Mouse (Mus musculus) liver, embryonic 11.5 days (tissue): ENCODE results near the gene Gm49673. TPM values are rescaled to one million over a fixed set of nuclear protein-coding genes. Genes with fewer than 3 reads are reported as not detected.
"Not testable (repeated sequence)": the region's sequence is repeated elsewhere in the genome, so short reads cannot be mapped to it uniquely, and the experiment has no call there.

Experiments
- ATAC-seq: fragments of 200-750 bp; cut with Nextera tagmentation; replicated peaks from 2 replicates; pipeline ENCODE4 v1.8.0; 2017; ENCODE audit warnings: moderate number of reproducible peaks, mild to moderate bottlenecking, moderate TSS enrichment, moderate library complexity; ENCODE audit not compliant: low FRiP score
- DNase-seq: peaks from one replicate; pipeline ENCODE4 v3.0.0-alpha.2; 2017; ENCODE audit warnings: low spot score
- H3K27ac ChIP-seq: fragments of 300-500 bp; sonication (generic); 2 replicates; pipeline ENCODE4 v1.5.1; 2014; ENCODE audit warnings: mild to moderate bottlenecking, low read depth, low read length, control low read depth
- H3K27me3 ChIP-seq: fragments of 300-500 bp; sonication (generic); replicated peaks from 2 replicates; pipeline ENCODE4 v1.6.1; 2014; ENCODE audit warnings: low read length, mixed read lengths; ENCODE audit not compliant: control insufficient read depth, insufficient read depth
- H3K36me3 ChIP-seq: fragments of 300-500 bp; sonication (generic); 2 replicates; pipeline ENCODE4 v1.6.1; 2014; ENCODE audit warnings: mild to moderate bottlenecking, low read length, moderate library complexity, mixed read lengths; ENCODE audit not compliant: control insufficient read depth, insufficient read depth
- H3K4me1 ChIP-seq: fragments of 300-500 bp; sonication (generic); replicated peaks from 2 replicates; pipeline ENCODE4 v1.6.1; 2014; ENCODE audit warnings: low read length, mixed read lengths; ENCODE audit not compliant: control insufficient read depth, insufficient read depth
- H3K4me2 ChIP-seq: fragments of 300-500 bp; sonication (generic); 2 replicates; pipeline ENCODE4 v1.6.1; 2014; ENCODE audit warnings: mild to moderate bottlenecking, control low read depth, moderate library complexity
- H3K4me3 ChIP-seq: fragments of 300-500 bp; sonication (generic); 2 replicates; pipeline ENCODE4 v1.5.1; 2014; ENCODE audit warnings: low read depth, low read length, control low read depth
- H3K9ac ChIP-seq: fragments of 300-500 bp; sonication (generic); 2 replicates; pipeline ENCODE4 v1.6.1; 2014; ENCODE audit warnings: low read depth, low read length, control low read depth
- H3K9me3 ChIP-seq: fragments of 300-500 bp; sonication (generic); 2 replicates; pipeline ENCODE4 v1.6.1; 2016; ENCODE audit warnings: low read length, inconsistent platforms, mixed read lengths; ENCODE audit not compliant: control insufficient read depth
- WGBS: fragments of 180-500 bp; shearing (Covaris S2); extraction: QIAGEN DNeasy Blood & Tissue Kit; methylation state at CpG from one replicate; pipeline ENCODE4 v1.1.7; 2014; 5-methylcytosine and 5-hydroxymethylcytosine counted together
- polyA plus RNA-seq: library from polyadenylated mRNA; unstranded; fragments of >200 nt; fragmentation: Nextera tagmentation; extraction: Ambion mirVana; gene quantifications from 2 replicates; pipeline ENCODE4 v1.2.1, GENCODE M21; 2014

Gene Gm49673
- polyA plus RNA-seq, 1 experiment from 2014 or later: 0.11 TPM

GRCm38 (mm10) chr17:8167436-8167835 lies 19.8 kb upstream of the Gm49673 start:
- H3K4me2 ChIP-seq, H3K4me3 ChIP-seq, H3K9me3 ChIP-seq, H3K27me3 ChIP-seq, H3K4me1 ChIP-seq, ATAC-seq, H3K9ac ChIP-seq, DNase-seq, H3K27ac ChIP-seq: not testable (repeated sequence)
- WGBS: 92% methylated on average over 6 of the region's 8 CpGs
- peaks cover 13% of the 10 kb centered on the region for H3K36me3 ChIP-seq

GRCm38 (mm10) chr17:8166454-8166853 lies 18.9 kb upstream of the Gm49673 start:
- 65% methylated on average over 2 of the region's 3 CpGs for WGBS
- Histone ChIP-seq H3K4me2 (peak overlapping the region; percentile 51), H3K4me3 (peak overlapping the region; percentile 57)
- H3K27ac ChIP-seq, ATAC-seq, H3K27me3 ChIP-seq, H3K4me1 ChIP-seq, H3K9ac ChIP-seq, H3K9me3 ChIP-seq, H3K36me3 ChIP-seq, DNase-seq: not testable (repeated sequence)

GRCm38 (mm10) chr17:8165977-8166376 lies 18.4 kb upstream of the Gm49673 start:
- under 1% methylated on average over 10 of the region's 11 CpGs for WGBS
- not testable (repeated sequence) for H3K27ac ChIP-seq, H3K9me3 ChIP-seq, DNase-seq, H3K36me3 ChIP-seq, ATAC-seq, H3K4me1 ChIP-seq, H3K27me3 ChIP-seq
- peak overlapping the region; percentile 57 for H3K4me3 ChIP-seq
- peak overlapping the region; percentile 66; the same call in 1 of the 2 replicates for H3K9ac ChIP-seq
- peak overlapping the region; percentile 51 for H3K4me2 ChIP-seq

- not testable (repeated sequence) for H3K27me3 ChIP-seq, H3K27ac ChIP-seq, H3K9me3 ChIP-seq, H3K4me1 ChIP-seq, H3K36me3 ChIP-seq
- under 1% methylated on average over 39 of the region's 42 CpGs for WGBS
- Histone ChIP-seq H3K4me3 (peak overlapping the region; percentile 57), H3K9ac (peak overlapping the region; percentile 66), H3K4me2 (peak overlapping the region; percentile 51; the same call in 1 of the 2 replicates)
- peak; percentile 51 for DNase-seq
- ATAC-seq: peak; percentile 42
These were observed 18.0 kb upstream of the Gm49673 start for GRCm38 (mm10) chr17:8165608-8165945.

- Histone ChIP-seq H3K4me3 (peak within 1 kb of the TSS; percentile 57), H3K4me2 (peak within 1 kb of the TSS; percentile 51), H3K9ac (peak within 1 kb of the TSS; percentile 66)
- not testable (repeated sequence) for H3K27me3 ChIP-seq, H3K27ac ChIP-seq, DNase-seq, H3K4me1 ChIP-seq, H3K36me3 ChIP-seq, H3K9me3 ChIP-seq
- ATAC-seq: peak; percentile 97
- WGBS: 3% methylated on average over 12 of the region's 55 CpGs
These were observed 17.4 kb upstream of the Gm49673 start, which contains the start of gene Fgfr1op for GRCm38 (mm10) chr17:8164701-8165607. TSS of gene Fgfr1op (plus strand) at chr17:8165501.

GRCm38 (mm10) chr17:8160969-8161368 lies 13.4 kb upstream of the Gm49673 start:
- H3K9me3 ChIP-seq, H3K27ac ChIP-seq, H3K36me3 ChIP-seq, H3K9ac ChIP-seq, H3K4me2 ChIP-seq, ATAC-seq, H3K27me3 ChIP-seq, DNase-seq, H3K4me1 ChIP-seq, H3K4me3 ChIP-seq: not testable (repeated sequence)
- WGBS: 54% methylated on average over 3 of the region's 3 CpGs

GRCm38 (mm10) chr17:8158627-8159026 lies 11.0 kb upstream of the Gm49673 start:
- not testable (repeated sequence) for H3K27ac ChIP-seq, H3K4me3 ChIP-seq, H3K4me1 ChIP-seq, H3K36me3 ChIP-seq, H3K27me3 ChIP-seq, DNase-seq, H3K9ac ChIP-seq, H3K4me2 ChIP-seq, H3K9me3 ChIP-seq, ATAC-seq
- WGBS: no CpG with 5 or more reads among the region's 1 CpGs

- ATAC-seq, DNase-seq, H3K27ac ChIP-seq, H3K4me1 ChIP-seq, H3K36me3 ChIP-seq, H3K9me3 ChIP-seq, H3K4me2 ChIP-seq, H3K9ac ChIP-seq, H3K4me3 ChIP-seq, H3K27me3 ChIP-seq: not testable (repeated sequence)
- no CpG with 5 or more reads among the region's 8 CpGs for WGBS
These were observed 8.4 kb upstream of the Gm49673 start for GRCm38 (mm10) chr17:8155982-8156381.

- H3K9ac ChIP-seq, H3K4me3 ChIP-seq, H3K27ac ChIP-seq, DNase-seq, H3K27me3 ChIP-seq, H3K4me2 ChIP-seq, H3K4me1 ChIP-seq, ATAC-seq, H3K9me3 ChIP-seq, H3K36me3 ChIP-seq: not testable (repeated sequence)
- 87% methylated on average over 7 of the region's 7 CpGs for WGBS
These were observed 7.4 kb upstream of the Gm49673 start for GRCm38 (mm10) chr17:8155010-8155409.
